Mouse (Mus musculus): ENCODE measurements around the gene Rnf169.

DNA sequence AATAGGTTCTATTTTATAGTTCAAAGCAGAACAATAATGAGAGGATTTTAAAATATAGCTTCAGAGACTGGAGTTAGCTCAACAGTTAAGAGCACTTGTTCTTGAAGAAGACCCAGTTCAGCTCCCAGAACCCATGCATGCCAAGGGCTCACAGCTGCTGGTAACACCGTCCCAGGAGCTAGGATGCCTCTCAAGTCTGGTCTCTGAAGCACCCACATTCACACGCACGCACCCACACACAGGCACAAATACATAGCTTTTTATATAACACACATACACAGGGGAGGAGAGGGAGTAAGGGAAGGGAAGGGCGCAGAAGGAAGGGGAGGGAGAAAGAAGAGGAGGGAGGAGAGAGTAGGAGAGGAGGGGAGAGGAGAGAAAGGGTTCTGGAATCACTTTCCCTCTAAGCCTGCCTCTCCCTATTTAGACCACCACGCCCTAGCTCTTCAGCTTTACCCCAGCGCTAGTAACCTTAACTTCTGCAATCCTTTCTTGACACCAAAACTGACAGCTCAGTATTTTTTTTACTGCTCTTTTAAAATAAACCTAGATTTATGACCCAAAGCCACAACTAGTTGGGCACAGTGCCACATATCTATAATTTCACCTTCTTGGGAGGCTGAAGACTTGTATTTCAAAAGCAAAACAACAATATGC lies 26.7 kb downstream of the Rnf169 start:
- TF ChIP-seq POLR2A (IDR thresholded peaks at IDR 0.05; ENCODE audit: insufficient read depth, low read depth, low read length) (no peak), CTCF (IDR thresholded peaks at IDR 0.05) (no peak)

All from heart, adult 2 months (tissue).